9 mouse cellular contexts compared by ENCODE assay signal in genomic region chrX:20770697-20771381, GRCm38 (mm10). TPM values are rescaled to one million over a fixed set of nuclear protein-coding genes. Genes with fewer than 3 reads are reported as not detected.
DNase-seq lines count a peak whose midpoint lies in the region; ATAC-seq and TF ChIP-seq lines count a peak whose summit lies in the region.
"Had no signal": no experiment of that assay in that cellular context is flagged by ENCODE, and none has a peak within 500 bp of the region (broad histone marks: within the 10 kb centered on the region; RNA-seq: fewer than 3 reads in every experiment).

No protein-coding gene starts in this region.

- H3K4me1 ChIP-seq in liver, embryonic 15.5 days (replicated peaks) = no peaks in the 10 kb centered on the region
- H3K4me1 ChIP-seq in olfactory bulb, adult 2 months (ENCODE audit: control insufficient read depth, insufficient read depth, low read length) = no peaks in the 10 kb centered on the region
- H3K4me1 ChIP-seq in thymus, adult 2 months (replicated peaks; ENCODE audit: control insufficient read depth, insufficient read depth, low read length) = peaks cover 8% of the 10 kb centered on the region
- H3K4me1 ChIP-seq: heart, embryonic 13.5 days had no signal

- TF ChIP-seq CTCF in C2C12 (IDR thresholded peaks at IDR 0.05; ENCODE audit: control insufficient read depth, insufficient read depth, insufficient read length) = peak; percentile 30
- TF ChIP-seq CTCF in olfactory bulb, adult 2 months (IDR thresholded peaks at IDR 0.05; ENCODE audit: insufficient read depth, low read depth, low read length) = peak; percentile 45; the same call in 1 of the 2 replicates
- TF ChIP-seq CTCF in thymus, adult 2 months (IDR thresholded peaks at IDR 0.05; ENCODE audit: borderline replicate concordance, control insufficient read depth, extremely low read depth, insufficient read depth, low read length, poor library complexity) = peak; percentile 51; the same call in 1 of the 2 replicates

- H3K9ac ChIP-seq in liver, embryonic 15.5 days = no peak overlapping the region
- H3K9ac ChIP-seq: heart, embryonic 13.5 days had no signal

- peak; percentile 83 to 84 for DNase-seq in adrenal gland, adult 18-20 months (ENCODE audit: low spot score in 2 of 2)
- DNase-seq in embryo, embryonic 10 days (ENCODE audit: low spot score) = peak; percentile 78
- peak; percentile 67 to 72 for DNase-seq in gastrocnemius, postnatal 4 days (ENCODE audit: low spot score in 2 of 2)
- DNase-seq in kidney, postnatal 36 days = peak; percentile 83 to 93
- peak; percentile 78 for DNase-seq in thymus, adult 2 months

- no peak for TF ChIP-seq POLR2A in olfactory bulb, adult 2 months (IDR thresholded peaks at IDR 0.05; ENCODE audit: insufficient read depth, low read depth, low read length)
- TF ChIP-seq POLR2A in thymus, adult 2 months (IDR thresholded peaks at IDR 0.05; ENCODE audit: control insufficient read depth, extremely low read depth, insufficient read depth, low read length, poor library complexity) = no peak

- H3K4me2 ChIP-seq in liver, embryonic 15.5 days = no peak overlapping the region
- H3K4me2 ChIP-seq: heart, embryonic 13.5 days had no signal

- H3K4me3 ChIP-seq in C2C12 (ENCODE audit: insufficient read depth, poor library complexity, severe bottlenecking) = no peak overlapping the region
- no peak overlapping the region for H3K4me3 ChIP-seq in liver, embryonic 15.5 days (replicated peaks)
- no peak overlapping the region for H3K4me3 ChIP-seq in olfactory bulb, adult 2 months (ENCODE audit: insufficient read depth, low read depth, low read length)
- H3K4me3 ChIP-seq in thymus, adult 2 months (ENCODE audit: control insufficient read depth, insufficient read depth, low read length) = no peak overlapping the region
- H3K4me3 ChIP-seq: heart, embryonic 13.5 days had no signal

- no peak overlapping the region for H3K27ac ChIP-seq in liver, embryonic 15.5 days (replicated peaks)
- no peak overlapping the region for H3K27ac ChIP-seq in olfactory bulb, adult 2 months (ENCODE audit: insufficient read depth, low read depth, low read length)
- no peak overlapping the region for H3K27ac ChIP-seq in thymus, adult 2 months (ENCODE audit: control insufficient read depth, insufficient read depth, low read length)
- H3K27ac ChIP-seq: heart, embryonic 13.5 days had no signal

- H3K36me3 ChIP-seq in C2C12 (ENCODE audit: control insufficient read depth, insufficient read depth) = no peaks in the 10 kb centered on the region
- no peaks in the 10 kb centered on the region for H3K36me3 ChIP-seq in liver, embryonic 15.5 days (replicated peaks)
- no peaks in the 10 kb centered on the region for H3K36me3 ChIP-seq in thymus, adult 2 months (ENCODE audit: control insufficient read depth, insufficient read depth, low read length)
- H3K36me3 ChIP-seq: heart, embryonic 13.5 days had no signal

- ATAC-seq in liver, embryonic 15.5 days (ENCODE audit: insufficient read depth) = peak; percentile 57; the same call in 1 of the 2 replicates

- no peaks in the 10 kb centered on the region for H3K79me3 ChIP-seq in C2C12 (ENCODE audit: low read depth)

- no peaks in the 10 kb centered on the region for H3K27me3 ChIP-seq in C2C12 (ENCODE audit: control insufficient read depth, insufficient read depth, insufficient read length)
- H3K27me3 ChIP-seq in liver, embryonic 15.5 days = no peaks in the 10 kb centered on the region
- H3K27me3 ChIP-seq in thymus, adult 2 months (ENCODE audit: control insufficient read depth, insufficient read depth, low read length) = no peaks in the 10 kb centered on the region
- H3K27me3 ChIP-seq: heart, embryonic 13.5 days had no signal

- 3% methylated on average over 1 of the region's 1 CpGs for WGBS in liver, embryonic 15.5 days (ENCODE audit: insufficient replicate concordance)
- 0% methylated on average over 1 of the region's 1 CpGs for WGBS in olfactory bulb, adult 2 months
- 0% methylated on average over 1 of the region's 1 CpGs for WGBS in thymus, adult 2 months

- no peaks in the 10 kb centered on the region for H3K9me3 ChIP-seq in liver, embryonic 15.5 days (replicated peaks)
- H3K9me3 ChIP-seq: heart, embryonic 13.5 days had no signal

- no peaks in the 10 kb centered on the region for H3K79me2 ChIP-seq in C2C12 (ENCODE audit: control insufficient read depth, insufficient read depth)

- no peak overlapping the region for H3ac ChIP-seq in C2C12 (ENCODE audit: control insufficient read depth, insufficient read length, low read depth)

TF ChIP-seq in C2C12, 6 proteins besides CTCF, POLR2A, EP300 and RAD21:
- TF ChIP-seq MAX (IDR thresholded peaks at IDR 0.05) (no peak), CEBPB (IDR thresholded peaks at IDR 0.05; ENCODE audit: low read depth) (no peak), MYOD1 (IDR thresholded peaks at IDR 0.05; ENCODE audit: control insufficient read depth, insufficient read length, low read depth) (no peak)

RNA-seq across cellular contexts. Expression of gene Araf, which starts 26.8 kb away (rescaled TPM):
- polyA plus RNA-seq in C2C12 (2012; fragmentation: generic; extraction: Trizol) = 33.2 TPM
- 100 to 1,000 TPM; 108 to 123 TPM for total RNA-seq in adrenal gland, adult 18-20 months (2021)
- total RNA-seq in gastrocnemius, postnatal 4 days (2021) = 10 to 100 TPM; 86.6 to 92.4 TPM
- 39.8 and 45.3 TPM in 2 replicates for polyA plus RNA-seq in liver, embryonic 15.5 days (2015; fragmentation: Nextera tagmentation; extraction: Ambion mirVana)
- not detected in 2 replicates for polyA plus RNA-seq in olfactory bulb, adult 2 months (2012; ENCODE audit: insufficient read depth, insufficient read length, low replicate concordance, missing spikeins)
- polyA plus RNA-seq in thymus, adult 2 months (2012; rRNA removed) = 194 and 224 TPM in 2 replicates
